22 mouse cellular contexts compared by ENCODE assay signal in genomic region chr1:61879706-61880470, GRCm38 (mm10).
DNase-seq lines count a peak whose midpoint lies in the region; ATAC-seq lines count a peak whose summit lies in the region.
"Had no signal": no experiment of that assay in that cellular context is flagged by ENCODE, and none has a peak within 500 bp of the region (broad histone marks: within the 10 kb centered on the region; RNA-seq: fewer than 3 reads in every experiment).

No protein-coding gene starts in this region.

- DNase-seq in midbrain, embryonic 11.5 days (ENCODE audit: low spot score, missing footprints) = peak; percentile 82
- DNase-seq: adrenal gland, adult 8-10 months; adrenal gland, postnatal 36 days; cerebellum, adult 11 months; cerebellum, adult 8-10 months; cerebellum, postnatal 14 days; gastrocnemius, postnatal 10 days; heart, adult 2 months had no signal

- no peak overlapping the region for H3K9ac ChIP-seq in forebrain, embryonic 16.5 days (replicated peaks; ENCODE audit: low read depth, low read length)
- no peak overlapping the region for H3K9ac ChIP-seq in forebrain, embryonic 15.5 days (replicated peaks)
- H3K9ac ChIP-seq in midbrain, embryonic 11.5 days (ENCODE audit: low read length) = no peak overlapping the region
- no peak overlapping the region for H3K9ac ChIP-seq in midbrain, embryonic 16.5 days (ENCODE audit: low read depth, low read length)
- H3K9ac ChIP-seq in midbrain, embryonic 15.5 days = no peak overlapping the region
- H3K9ac ChIP-seq in heart, embryonic 12.5 days = no peak overlapping the region
- H3K9ac ChIP-seq in neural tube, embryonic 15.5 days (replicated peaks) = no peak overlapping the region
- H3K9ac ChIP-seq: embryonic facial prominence, embryonic 15.5 days; intestine, embryonic 15.5 days had no signal

- H3K4me3 ChIP-seq in forebrain, embryonic 16.5 days (replicated peaks; ENCODE audit: low read length) = no peak overlapping the region
- no peak overlapping the region for H3K4me3 ChIP-seq in forebrain, embryonic 15.5 days
- H3K4me3 ChIP-seq in midbrain, embryonic 11.5 days (ENCODE audit: low read depth, low read length) = no peak overlapping the region
- H3K4me3 ChIP-seq in midbrain, embryonic 16.5 days (ENCODE audit: low read depth, low read length) = no peak overlapping the region
- no peak overlapping the region for H3K4me3 ChIP-seq in midbrain, embryonic 15.5 days
- H3K4me3 ChIP-seq in heart, embryonic 12.5 days = no peak overlapping the region
- no peak overlapping the region for H3K4me3 ChIP-seq in neural tube, embryonic 15.5 days (replicated peaks)
- H3K4me3 ChIP-seq: embryonic facial prominence, embryonic 15.5 days; erythroblast, embryonic 14.5 days; forebrain, embryonic 10.5 days; heart, adult 2 months; hindbrain, embryonic 10.5 days; intestine, embryonic 15.5 days had no signal

- no peak overlapping the region for H3K27ac ChIP-seq in forebrain, embryonic 16.5 days (ENCODE audit: low read length)
- H3K27ac ChIP-seq in forebrain, embryonic 15.5 days (replicated peaks) = no peak overlapping the region
- peak overlapping the region; percentile 20; the same call in 1 of the 2 replicates for H3K27ac ChIP-seq in midbrain, embryonic 11.5 days (ENCODE audit: low read depth, low read length)
- H3K27ac ChIP-seq in midbrain, embryonic 16.5 days (ENCODE audit: low read length) = no peak overlapping the region
- 0 out of 2 replicates have a peak overlapping the region, but pooled peaks have one; percentile 29 for H3K27ac ChIP-seq in midbrain, embryonic 15.5 days
- H3K27ac ChIP-seq in heart, embryonic 12.5 days (ENCODE audit: poor library complexity, severe bottlenecking) = no peak overlapping the region
- no peak overlapping the region for H3K27ac ChIP-seq in neural tube, embryonic 15.5 days (replicated peaks)
- H3K27ac ChIP-seq: embryonic facial prominence, embryonic 15.5 days; forebrain, embryonic 10.5 days; heart, adult 2 months; hindbrain, embryonic 10.5 days; intestine, embryonic 15.5 days had no signal

- no peaks in the 10 kb centered on the region for H3K27me3 ChIP-seq in forebrain, embryonic 16.5 days (replicated peaks; ENCODE audit: control insufficient read depth, insufficient read depth, low read length)
- H3K27me3 ChIP-seq in forebrain, embryonic 15.5 days = no peaks in the 10 kb centered on the region
- H3K27me3 ChIP-seq in midbrain, embryonic 11.5 days (ENCODE audit: control insufficient read depth, insufficient read depth, low read length) = no peaks in the 10 kb centered on the region
- no peaks in the 10 kb centered on the region for H3K27me3 ChIP-seq in midbrain, embryonic 16.5 days (ENCODE audit: control insufficient read depth, insufficient read depth, low read depth, low read length)
- no peaks in the 10 kb centered on the region for H3K27me3 ChIP-seq in midbrain, embryonic 15.5 days (replicated peaks)
- H3K27me3 ChIP-seq in heart, embryonic 12.5 days (replicated peaks) = no peaks in the 10 kb centered on the region
- H3K27me3 ChIP-seq in neural tube, embryonic 15.5 days (replicated peaks) = no peaks in the 10 kb centered on the region
- H3K27me3 ChIP-seq: CH12.LX; embryonic facial prominence, embryonic 15.5 days; intestine, embryonic 15.5 days had no signal

- no peaks in the 10 kb centered on the region for H3K9me3 ChIP-seq in forebrain, embryonic 16.5 days (ENCODE audit: control insufficient read depth, low read length)
- no peaks in the 10 kb centered on the region for H3K9me3 ChIP-seq in forebrain, embryonic 15.5 days
- H3K9me3 ChIP-seq in midbrain, embryonic 11.5 days (ENCODE audit: control insufficient read depth, low read length) = no peaks in the 10 kb centered on the region
- H3K9me3 ChIP-seq in midbrain, embryonic 16.5 days (replicated peaks; ENCODE audit: control insufficient read depth, low read length, poor library complexity, severe bottlenecking) = no peaks in the 10 kb centered on the region
- no peaks in the 10 kb centered on the region for H3K9me3 ChIP-seq in midbrain, embryonic 15.5 days
- H3K9me3 ChIP-seq in heart, embryonic 12.5 days (replicated peaks) = no peaks in the 10 kb centered on the region
- no peaks in the 10 kb centered on the region for H3K9me3 ChIP-seq in neural tube, embryonic 15.5 days (replicated peaks)
- H3K9me3 ChIP-seq: embryonic facial prominence, embryonic 15.5 days; forebrain, embryonic 10.5 days; hindbrain, embryonic 10.5 days; intestine, embryonic 15.5 days had no signal

- WGBS in forebrain, embryonic 16.5 days = 63% methylated on average over 6 of the region's 6 CpGs
- 61% methylated on average over 6 of the region's 6 CpGs for WGBS in forebrain, embryonic 15.5 days
- WGBS in midbrain, embryonic 11.5 days = 66% methylated on average over 6 of the region's 6 CpGs
- WGBS in midbrain, embryonic 16.5 days = 43% methylated on average over 6 of the region's 6 CpGs
- 51% methylated on average over 6 of the region's 6 CpGs for WGBS in midbrain, embryonic 15.5 days
- WGBS in heart, embryonic 12.5 days = 68% methylated on average over 6 of the region's 6 CpGs
- WGBS in neural tube, embryonic 15.5 days = 59% methylated on average over 6 of the region's 6 CpGs

- H3K36me3 ChIP-seq in forebrain, embryonic 16.5 days (ENCODE audit: control insufficient read depth, insufficient read depth) = no peaks in the 10 kb centered on the region
- no peaks in the 10 kb centered on the region for H3K36me3 ChIP-seq in forebrain, embryonic 15.5 days
- no peaks in the 10 kb centered on the region for H3K36me3 ChIP-seq in midbrain, embryonic 11.5 days (ENCODE audit: control insufficient read depth, insufficient read depth, low read length)
- H3K36me3 ChIP-seq in midbrain, embryonic 16.5 days (ENCODE audit: control insufficient read depth, insufficient read depth, low read length) = no peaks in the 10 kb centered on the region
- no peaks in the 10 kb centered on the region for H3K36me3 ChIP-seq in midbrain, embryonic 15.5 days (replicated peaks)
- H3K36me3 ChIP-seq in heart, embryonic 12.5 days = no peaks in the 10 kb centered on the region
- H3K36me3 ChIP-seq in neural tube, embryonic 15.5 days = no peaks in the 10 kb centered on the region
- H3K36me3 ChIP-seq: embryonic facial prominence, embryonic 15.5 days; forebrain, embryonic 10.5 days; hindbrain, embryonic 10.5 days; intestine, embryonic 15.5 days had no signal

- ATAC-seq in forebrain, embryonic 16.5 days = peak; percentile 58
- no peak for ATAC-seq in forebrain, embryonic 15.5 days (replicated peaks)
- no peak for ATAC-seq in midbrain, embryonic 11.5 days (ENCODE audit: low FRiP score)
- ATAC-seq in midbrain, embryonic 16.5 days = no peak
- no peak for ATAC-seq in midbrain, embryonic 15.5 days (replicated peaks)
- no peak for ATAC-seq in heart, embryonic 12.5 days (ENCODE audit: insufficient number of reproducible peaks, low FRiP score)
- no peak for ATAC-seq in neural tube, embryonic 15.5 days (ENCODE audit: low FRiP score)
- ATAC-seq: forebrain, embryonic 14.5 days; intestine, embryonic 15.5 days had no signal

- H3K4me2 ChIP-seq in forebrain, embryonic 16.5 days (ENCODE audit: low read length) = no peak overlapping the region
- H3K4me2 ChIP-seq in forebrain, embryonic 15.5 days (replicated peaks) = no peak overlapping the region
- H3K4me2 ChIP-seq in midbrain, embryonic 11.5 days = no peak overlapping the region; the same call in 1 of the 2 replicates
- no peak overlapping the region for H3K4me2 ChIP-seq in midbrain, embryonic 16.5 days (ENCODE audit: low read length)
- H3K4me2 ChIP-seq in midbrain, embryonic 15.5 days = no peak overlapping the region
- no peak overlapping the region for H3K4me2 ChIP-seq in heart, embryonic 12.5 days
- no peak overlapping the region for H3K4me2 ChIP-seq in neural tube, embryonic 15.5 days
- H3K4me2 ChIP-seq: embryonic facial prominence, embryonic 15.5 days; heart, embryonic 11.5 days; intestine, embryonic 15.5 days had no signal

- no peaks in the 10 kb centered on the region for H3K4me1 ChIP-seq in forebrain, embryonic 16.5 days (replicated peaks; ENCODE audit: control insufficient read depth, insufficient read depth, low read length)
- H3K4me1 ChIP-seq in forebrain, embryonic 15.5 days = peaks cover 5% of the 10 kb centered on the region; the same call in 1 of the 2 replicates
- H3K4me1 ChIP-seq in midbrain, embryonic 11.5 days (ENCODE audit: control insufficient read depth, insufficient read depth, low read length) = no peaks in the 10 kb centered on the region
- peaks cover 2% of the 10 kb centered on the region; the same call in 1 of the 2 replicates for H3K4me1 ChIP-seq in midbrain, embryonic 16.5 days (ENCODE audit: control insufficient read depth, insufficient read depth, low read length)
- H3K4me1 ChIP-seq in midbrain, embryonic 15.5 days = peaks cover 4% of the 10 kb centered on the region; the same call in 1 of the 2 replicates
- H3K4me1 ChIP-seq in heart, embryonic 12.5 days (replicated peaks) = no peaks in the 10 kb centered on the region
- no peaks in the 10 kb centered on the region for H3K4me1 ChIP-seq in neural tube, embryonic 15.5 days
- H3K4me1 ChIP-seq: embryonic facial prominence, embryonic 15.5 days; hindbrain, embryonic 10.5 days; intestine, embryonic 15.5 days had no signal

Comparison
In these comparisons a context has a peak if more than half of its experiments do, and no peak if none do; other contexts are left out.
1. H3K27ac ChIP-seq: peak in midbrain, embryonic 11.5 days (single experiment) and midbrain, embryonic 15.5 days (single experiment); none in forebrain, embryonic 16.5 days (single experiment), forebrain, embryonic 15.5 days (single experiment), midbrain, embryonic 16.5 days (single experiment), heart, embryonic 12.5 days (single experiment) and neural tube, embryonic 15.5 days (single experiment).